Mouse (Mus musculus) adrenal gland, postnatal 25 days (tissue): ENCODE data around the gene Klhl41. TPM values are rescaled to one million over a fixed set of nuclear protein-coding genes. Genes with fewer than 3 reads are reported as not detected.
A peak's percentile ranks its signal among the peaks of the same experiment; 100 is the strongest.

Experiments used
- DNase-seq: peaks from one replicate; pipeline ENCODE4 v3.0.0; 2021; ENCODE audit warnings: mixed read lengths
- total RNA-seq: library from RNA; stranded (reverse); gene quantifications from 2 replicates; pipeline ENCODE4 v1.2.3, GENCODE M21; 2021

Klhl41 gene
- total RNA-seq, 1 experiment from 2014 or later, result 0.43 TPM

GRCm38 (mm10) chr2:69683036-69683805 lies 13.3 kb downstream of the Klhl41 start:
- DNase-seq, result no peak

DNA sequence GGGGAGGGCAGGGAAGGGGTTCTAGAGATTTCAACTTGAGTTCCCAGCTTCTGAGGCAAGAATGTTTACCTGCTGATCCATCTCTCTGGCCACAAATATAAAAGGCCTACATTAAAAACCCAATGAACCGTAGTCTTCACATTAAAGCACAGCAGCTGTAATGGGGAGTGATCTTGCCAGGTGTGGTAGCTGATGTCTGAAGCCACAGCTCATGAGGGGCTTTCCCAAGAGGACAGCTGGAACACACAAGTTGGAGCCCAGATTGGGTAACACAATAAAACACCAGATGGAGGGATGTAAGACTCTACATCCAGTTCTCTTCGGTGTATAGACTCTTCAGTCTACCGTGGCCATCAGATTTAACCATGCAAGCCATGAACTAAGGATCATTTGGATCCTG lies 14.6 kb downstream of the Klhl41 start:
- DNase-seq, result no peak

DNA sequence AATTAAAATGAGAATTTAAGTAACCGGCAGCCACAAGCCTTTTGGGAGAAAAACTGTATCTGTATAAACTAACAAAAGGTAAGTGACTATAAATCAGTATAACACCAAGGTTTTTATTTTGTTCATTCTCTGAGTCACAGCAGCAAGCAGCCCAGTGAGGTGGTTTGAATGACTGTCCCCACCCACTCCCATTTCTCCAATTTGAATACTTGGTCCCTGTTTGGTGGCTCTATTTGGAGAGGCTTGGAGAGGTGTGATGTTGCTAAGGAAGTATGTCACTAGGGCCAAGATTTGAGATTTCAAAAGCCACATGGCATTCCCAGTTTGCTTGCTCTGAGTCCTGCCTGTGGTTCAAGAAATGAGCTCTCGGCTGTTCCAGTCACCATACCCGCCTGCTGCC lies 20.3 kb downstream of the Klhl41 start:
- DNase-seq, result no peak

- DNase-seq, result no peak
Measured at GRCm38 (mm10) chr2:69690843-69691242, 20.9 kb downstream of the Klhl41 start.

- no peak for DNase-seq
Measured at GRCm38 (mm10) chr2:69693501-69693900, 23.6 kb downstream of the Klhl41 start.

- DNase-seq, result no peak
Measured at GRCm38 (mm10) chr2:69700446-69700845, 30.5 kb downstream of the Klhl41 start.

DNA sequence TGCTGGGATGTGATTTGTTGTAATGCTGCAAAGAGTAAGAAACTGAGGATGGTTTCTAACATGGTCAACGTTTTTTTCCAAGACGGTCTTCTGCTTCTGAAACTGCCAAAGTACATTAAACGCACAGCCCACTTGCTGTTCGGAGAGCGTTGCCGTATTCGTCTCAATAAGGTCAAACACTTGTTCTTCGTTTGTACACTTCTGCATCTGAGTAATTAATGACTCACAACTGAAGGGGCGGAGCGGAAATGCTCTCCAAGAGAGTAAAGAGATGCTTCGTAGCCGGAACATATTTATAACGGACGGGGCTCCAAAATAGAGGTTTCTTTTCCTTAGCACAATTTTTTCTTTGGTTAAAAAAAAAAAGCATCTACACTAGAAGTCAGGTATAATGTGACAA lies 42.3 kb downstream of the Klhl41 start:
- no peak for DNase-seq

DNA sequence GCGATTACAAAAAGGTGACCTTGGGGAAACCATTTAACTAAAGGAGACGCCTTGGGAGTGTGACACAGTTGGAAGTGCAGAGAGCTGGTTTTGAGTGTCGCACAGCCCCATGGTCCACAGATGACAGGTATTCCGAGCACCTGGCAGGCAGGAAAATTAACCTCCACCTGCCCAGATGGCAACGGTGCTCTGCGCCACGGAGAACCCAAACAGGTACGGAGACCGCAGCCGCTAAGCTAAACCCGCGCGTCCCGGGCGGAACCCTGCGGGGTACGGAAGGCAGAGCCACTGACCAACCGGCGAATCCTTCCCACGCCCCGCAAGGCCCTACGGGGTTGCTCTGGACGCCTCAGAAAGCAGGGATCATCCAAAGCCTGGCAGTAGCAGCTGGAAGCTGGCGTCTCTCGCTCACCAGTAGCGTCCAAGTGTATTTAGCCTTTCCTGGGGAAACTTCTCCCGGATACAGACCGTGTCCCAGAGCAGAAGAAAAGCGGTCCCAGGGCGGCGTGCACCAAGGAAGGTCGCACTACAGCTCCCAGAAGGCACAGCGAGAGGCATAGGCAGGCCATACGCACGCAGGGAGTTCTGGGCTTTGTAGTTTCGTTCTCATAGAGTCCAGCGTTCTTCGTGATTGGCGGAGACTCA lies 43.2 kb downstream of the Klhl41 start, which contains the start of gene Fastkd1:
Gene Fastkd1 (minus strand): TSS at position 536 of the 645 bp plus-strand sequence.
- DNase-seq, result peak; percentile 81

DNA sequence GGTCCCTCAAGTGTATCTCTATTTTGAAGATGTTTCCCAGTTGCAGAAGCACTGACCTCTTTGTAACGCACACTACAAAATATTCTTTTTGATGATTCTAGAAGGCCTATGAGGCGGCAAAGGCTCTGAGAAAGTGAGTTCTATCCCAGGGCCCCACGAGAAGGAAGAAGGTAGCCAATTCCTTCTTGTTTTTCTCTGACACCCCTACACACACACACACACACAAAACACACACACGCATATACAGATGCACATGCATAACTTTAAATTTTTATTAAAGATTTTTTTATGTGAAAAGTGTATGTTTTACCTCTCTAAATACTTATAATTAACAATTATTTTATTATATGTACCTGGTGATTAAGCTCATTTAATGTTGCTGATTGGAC lies 43.7 kb downstream of the Klhl41 start:
- DNase-seq, result no peak

DNA sequence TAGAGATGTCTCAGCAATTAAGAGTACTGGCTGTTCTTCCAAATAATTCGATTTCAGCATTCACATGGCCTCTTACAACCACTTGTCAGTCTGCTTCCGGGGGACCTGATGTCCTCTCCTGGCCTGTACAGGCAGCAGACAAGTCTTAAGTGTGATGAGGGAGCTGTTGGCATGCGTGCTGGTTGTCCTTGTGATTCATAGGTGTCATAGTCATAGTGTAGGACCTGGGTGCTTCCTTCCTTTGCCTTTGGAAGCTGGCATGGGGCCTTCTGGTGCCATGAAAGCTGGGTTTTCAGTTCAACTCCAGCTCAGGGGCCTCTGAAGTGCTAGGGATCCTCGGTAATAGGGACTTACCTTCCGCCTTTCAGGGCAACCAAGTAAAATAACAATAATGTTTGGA lies 44.2 kb downstream of the Klhl41 start:
- DNase-seq, result peak; percentile 17

- DNase-seq, result no peak
Measured at GRCm38 (mm10) chr2:69716483-69716882, 46.6 kb downstream of the Klhl41 start.

DNA sequence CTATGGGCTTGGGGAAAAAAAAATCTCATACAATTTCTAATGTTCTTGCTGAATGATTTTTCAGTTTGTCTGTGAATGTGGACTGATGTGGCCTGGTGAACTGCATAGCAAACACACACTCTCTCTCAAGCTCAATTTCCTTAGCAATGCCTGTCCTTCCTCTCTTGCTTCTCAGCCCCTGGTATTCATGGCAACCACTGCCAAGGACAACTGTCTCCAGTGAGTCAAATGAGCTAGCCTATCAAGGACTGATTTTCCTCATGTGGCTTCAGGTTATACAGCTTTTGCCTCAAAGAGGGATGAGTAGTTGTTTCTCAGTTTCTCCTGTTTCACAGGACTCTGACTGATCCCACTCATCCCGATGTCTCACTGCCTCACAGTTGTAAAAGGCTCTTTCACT lies 49.2 kb downstream of the Klhl41 start:
- DNase-seq, result peak; percentile 34

- no peak for DNase-seq
Measured at GRCm38 (mm10) chr2:69722273-69722649, 52.3 kb downstream of the Klhl41 start, which contains the start of gene Ppig. TSS of gene Ppig (plus strand) at chr2:69722545.

- DNase-seq, result peak; percentile 94
Measured at GRCm38 (mm10) chr2:69722650-69723518, 53.0 kb downstream of the Klhl41 start.

GRCm38 (mm10) chr2:69723519-69723825 lies 53.6 kb downstream of the Klhl41 start:
- no peak for DNase-seq

Other genes starting within 250 kb of the Klhl41 start
- gene Lrp2, start 84.1 kb upstream of the Klhl41 start, total RNA-seq, result 0.15 and 0.43 TPM in 2 replicates
- 10.9 and 15.9 TPM in 2 replicates for gene Bbs5, start 22.9 kb upstream of the Klhl41 start, total RNA-seq
- 27.7 and 28.1 TPM in 2 replicates for gene Fastkd1, start 43.4 kb downstream of the Klhl41 start, total RNA-seq
- 70.4 and 72.7 TPM in 2 replicates for gene Ppig, start 52.4 kb downstream of the Klhl41 start, total RNA-seq
- gene Ccdc173, start 119.5 kb downstream of the Klhl41 start, total RNA-seq, result 2.2 and 2.7 TPM in 2 replicates
- 22.1 and 24.3 TPM in 2 replicates for gene Phospho2, start 119.5 kb downstream of the Klhl41 start, total RNA-seq
- 14.8 and 16.8 TPM in 2 replicates for gene Klhl23, start 151.8 kb downstream of the Klhl41 start, total RNA-seq
- gene Ssb, start 191.4 kb downstream of the Klhl41 start, total RNA-seq, result 178 and 218 TPM in 2 replicates
- gene Mettl5, start 215.5 kb downstream of the Klhl41 start, total RNA-seq, result 19.6 and 23.6 TPM in 2 replicates
- gene Ubr3, start 227.1 kb downstream of the Klhl41 start, total RNA-seq, result 94.7 and 112 TPM in 2 replicates